Mouse (Mus musculus) inflammation-experienced regulatory T-cells, adult 6 months (primary cell): ENCODE data around the gene Tmem221. TPM values are rescaled to one million over a fixed set of nuclear protein-coding genes. Genes with fewer than 3 reads are reported as not detected.

ENCODE experiments used
- ATAC-seq: one replicate; pipeline ENCODE4 v1.8.0; 2017
- polyA plus RNA-seq, 3 experiments: library from polyadenylated mRNA; unstranded; fragments of 100-300 nt; shearing (Covaris generic); gene quantifications; one replicate each; pipeline ENCODE4 v1.2.1; 2017

Tmem221 gene
- polyA plus RNA-seq, 3 experiments from 2014 or later, result 0.97 to 2.1 TPM; not detected in 1

GRCm38 (mm10) chr8:71507589-71508104 lies 51.0 kb downstream of the Tmem221 start:
- ATAC-seq, result no peak

GRCm38 (mm10) chr8:71505979-71506378 lies 52.7 kb downstream of the Tmem221 start:
- no peak for ATAC-seq

- ATAC-seq, result no peak
Measured at GRCm38 (mm10) chr8:71505326-71505725, 53.3 kb downstream of the Tmem221 start.

GRCm38 (mm10) chr8:71504349-71504748 lies 54.3 kb downstream of the Tmem221 start:
- ATAC-seq, result no peak

Other genes with a start within 250 kb of the Tmem221 start
- 100 to 1,000 TPM; 185 to 341 (median 339) TPM for gene Use1, start 192.0 kb downstream of the Tmem221 start, polyA plus RNA-seq
- 1 to 10 TPM; 3.3 to 4.7 (median 4.5) TPM for gene Ocel1, start 187.6 kb downstream of the Tmem221 start, polyA plus RNA-seq
- gene Nr2f6, start 176.9 kb downstream of the Tmem221 start, polyA plus RNA-seq, result 1 to 10 TPM in 2 of 3 experiments, under 1 TPM in 1; 0.93 to 2.4 (median 1.1) TPM
- under 1 TPM in 2 of 3 experiments, not detected in 1; 0.13 to 0.21 TPM for gene Ushbp1, start 163.1 kb downstream of the Tmem221 start, polyA plus RNA-seq
- gene Babam1, start 162.0 kb downstream of the Tmem221 start, polyA plus RNA-seq, result 10 to 100 TPM; 52.0 to 70.5 (median 54.7) TPM
- gene Ankle1, start 152.9 kb downstream of the Tmem221 start, polyA plus RNA-seq, result 1 to 10 TPM in 2 of 3 experiments, under 1 TPM in 1; 0.62 to 4.9 (median 1.2) TPM
- 10 to 100 TPM; 21.0 to 24.0 (median 23.1) TPM for gene Abhd8, start 95.2 kb downstream of the Tmem221 start, polyA plus RNA-seq
- 10 to 100 TPM; 68.3 to 83.2 (median 80.6) TPM for gene Mrpl34, start 93.9 kb downstream of the Tmem221 start, polyA plus RNA-seq
- gene Dda1, start 89.7 kb downstream of the Tmem221 start, polyA plus RNA-seq, result 10 to 100 TPM; 24.3 to 40.4 (median 25.5) TPM
- gene Ano8, start 72.9 kb downstream of the Tmem221 start, polyA plus RNA-seq, result under 1 TPM in 2 of 3 experiments, not detected in 1; 0.11 to 0.31 TPM
- gene Gtpbp3, start 70.8 kb downstream of the Tmem221 start, polyA plus RNA-seq, result 1 to 10 TPM; 2.6 to 6.5 (median 3.4) TPM
- not detected for gene Plvap, start 47.1 kb downstream of the Tmem221 start, polyA plus RNA-seq
- gene Ccdc194, start 33.2 kb downstream of the Tmem221 start, polyA plus RNA-seq, result not detected
- gene Bst2, start 21.4 kb downstream of the Tmem221 start, polyA plus RNA-seq, result 10 to 100 TPM; 52.2 to 66.6 (median 61.8) TPM
- 10 to 100 TPM; 38.1 to 75.7 (median 43.5) TPM for gene Mvb12a, start 15.9 kb downstream of the Tmem221 start, polyA plus RNA-seq
- under 1 TPM in 1 of 3 experiments, not detected in 2; 0.13 TPM for gene Nxnl1, start 7.7 kb upstream of the Tmem221 start, polyA plus RNA-seq
- 1 to 10 TPM; 4.5 to 8.6 (median 5.8) TPM for gene Slc27a1, start 10.0 kb upstream of the Tmem221 start, polyA plus RNA-seq
- 10 to 100 TPM; 52.1 to 61.7 (median 60.1) TPM for gene Pgls, start 33.3 kb upstream of the Tmem221 start, polyA plus RNA-seq
- 1 to 10 TPM; 1.5 to 2.0 (median 1.7) TPM for gene Fam129c, start 38.8 kb upstream of the Tmem221 start, polyA plus RNA-seq
- 10 to 100 TPM in 2 of 3 experiments, 1 to 10 TPM in 1; 8.7 to 14.8 (median 13.6) TPM for gene Colgalt1, start 52.1 kb upstream of the Tmem221 start, polyA plus RNA-seq
- under 1 TPM; 0.42 to 0.67 (median 0.54) TPM for gene Unc13a, start 112.9 kb upstream of the Tmem221 start, polyA plus RNA-seq
- gene Jak3, start 117.4 kb upstream of the Tmem221 start, polyA plus RNA-seq, result 10 to 100 TPM; 18.9 to 30.3 (median 22.5) TPM
- 10 to 100 TPM; 11.7 to 25.4 (median 22.8) TPM for gene Insl3, start 130.3 kb upstream of the Tmem221 start, polyA plus RNA-seq
- 1 to 10 TPM; 2.8 to 5.6 (median 4.3) TPM for gene B3gnt3, start 142.9 kb upstream of the Tmem221 start, polyA plus RNA-seq
- 10 to 100 TPM; 37.6 to 66.4 (median 54.3) TPM for gene Fcho1, start 166.8 kb upstream of the Tmem221 start, polyA plus RNA-seq